Mouse (Mus musculus): Measurements from ENCODE around the gene Map4k2.

Map4k2 gene

DNA sequence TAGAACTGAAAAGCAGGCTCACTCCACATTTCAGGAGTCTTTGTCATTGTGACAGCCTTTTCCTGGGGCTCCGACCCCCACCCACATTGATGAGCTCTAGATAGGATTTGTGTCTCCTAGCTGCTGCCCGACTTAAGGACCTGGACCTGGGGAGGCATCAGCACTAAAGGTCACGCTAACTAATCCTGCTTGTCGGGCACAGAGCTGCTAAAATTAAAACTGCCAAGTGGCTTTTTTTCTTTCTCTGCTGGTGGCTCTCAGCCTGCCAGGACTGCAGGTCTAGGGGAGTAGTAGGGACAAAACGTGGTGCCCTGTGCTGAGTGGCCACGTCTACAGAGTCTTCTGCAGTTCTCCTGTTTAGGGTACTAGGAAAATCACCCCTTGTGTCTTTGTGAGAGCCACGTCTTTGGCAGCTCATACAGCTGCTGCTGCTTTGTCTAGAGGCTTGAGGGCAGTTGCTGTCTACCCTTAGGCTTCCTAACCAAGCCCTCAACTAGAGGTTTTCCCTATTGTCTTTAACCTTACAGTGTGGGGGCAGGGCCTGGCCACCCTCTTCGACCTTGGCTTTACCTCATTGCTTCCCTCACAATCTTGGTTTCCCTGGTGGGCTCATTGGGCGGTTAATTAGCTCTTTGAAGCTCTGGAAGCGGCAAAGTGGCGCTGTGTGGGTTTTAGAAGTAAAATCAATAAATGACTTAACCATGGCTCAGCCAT is 36.5 kb downstream of the Map4k2 start:
- DNase-seq (ENCODE audit: low spot score in 2 of 2): no peak

- DNase-seq (ENCODE audit: low spot score in 2 of 2): no peak
These were observed 39.7 kb downstream of the Map4k2 start for GRCm38 (mm10) chr19:6380411-6381166.

DNA sequence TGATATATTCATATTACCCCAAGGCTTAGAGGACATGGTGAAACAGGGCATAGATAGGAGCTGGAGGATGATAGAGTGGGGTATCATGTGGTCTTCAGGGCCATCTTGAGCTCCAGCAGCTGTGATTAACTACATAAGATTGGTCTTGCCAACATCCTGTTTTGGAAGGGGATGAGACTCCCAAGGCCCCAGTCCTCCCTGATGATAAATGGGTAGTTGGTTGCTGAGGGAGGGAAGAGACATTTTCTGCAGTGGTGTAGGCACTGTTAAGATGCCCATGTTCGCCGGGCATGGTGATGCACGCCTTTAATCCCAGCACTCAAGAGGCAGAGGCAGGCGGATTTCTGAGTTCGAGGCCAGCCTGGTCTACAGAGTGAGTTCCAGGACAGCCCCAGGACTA is 40.3 kb downstream of the Map4k2 start:
- no peak for DNase-seq (ENCODE audit: low spot score in 2 of 2)

- no peak for DNase-seq (ENCODE audit: low spot score in 2 of 2)
These were observed 41.5 kb downstream of the Map4k2 start for GRCm38 (mm10) chr19:6382323-6382924.

DNA sequence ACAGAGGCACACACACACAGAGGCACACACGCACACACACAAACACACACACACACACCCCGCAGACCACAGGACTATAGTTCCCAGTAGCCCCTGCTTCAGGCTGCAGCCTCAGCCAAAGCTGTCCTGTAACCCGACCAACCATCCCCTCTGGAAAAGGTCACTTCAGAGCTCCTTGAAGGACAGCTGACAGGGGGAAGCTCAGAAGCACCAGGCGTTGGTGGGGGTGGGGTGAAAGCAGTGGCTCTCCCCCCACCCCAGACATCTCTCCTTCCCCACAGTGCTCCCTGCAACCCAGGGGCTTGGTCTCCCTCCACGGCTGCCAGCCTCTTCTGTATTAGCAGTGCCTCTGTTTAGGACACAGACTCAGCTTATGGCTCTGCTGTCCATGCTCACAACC is 42.5 kb downstream of the Map4k2 start:
- DNase-seq (ENCODE audit: low spot score in 2 of 2): no peak

GRCm38 (mm10) chr19:6384128-6384527 is 43.2 kb downstream of the Map4k2 start, which contains the start of gene Pygm:
Gene Pygm (plus strand): TSS chr19:6384399.
- no peak for DNase-seq (ENCODE audit: low spot score in 2 of 2)

- no peak for DNase-seq (ENCODE audit: low spot score in 2 of 2)
These were observed 44.0 kb downstream of the Map4k2 start for GRCm38 (mm10) chr19:6384954-6385353.

- DNase-seq (ENCODE audit: low spot score in 2 of 2): no peak
These were observed 44.5 kb downstream of the Map4k2 start for GRCm38 (mm10) chr19:6385419-6385818.

DNA sequence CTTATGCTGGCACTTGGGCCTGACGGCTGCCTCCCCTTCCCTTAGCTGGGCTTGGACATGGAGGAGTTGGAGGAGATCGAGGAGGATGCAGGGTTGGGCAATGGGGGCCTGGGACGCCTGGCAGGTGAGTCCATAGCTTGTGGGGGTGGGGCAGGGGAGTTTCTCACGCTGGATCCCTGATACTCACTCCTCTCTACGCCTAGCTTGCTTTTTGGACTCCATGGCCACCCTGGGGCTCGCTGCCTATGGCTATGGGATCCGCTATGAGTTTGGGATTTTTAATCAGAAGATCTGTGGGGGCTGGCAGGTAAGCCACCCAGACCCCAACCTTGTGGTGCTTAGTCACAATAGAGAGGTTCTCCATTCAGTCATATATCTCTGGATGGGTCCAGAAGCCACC is 44.9 kb downstream of the Map4k2 start:
- DNase-seq (ENCODE audit: low spot score in 2 of 2): no peak

DNA sequence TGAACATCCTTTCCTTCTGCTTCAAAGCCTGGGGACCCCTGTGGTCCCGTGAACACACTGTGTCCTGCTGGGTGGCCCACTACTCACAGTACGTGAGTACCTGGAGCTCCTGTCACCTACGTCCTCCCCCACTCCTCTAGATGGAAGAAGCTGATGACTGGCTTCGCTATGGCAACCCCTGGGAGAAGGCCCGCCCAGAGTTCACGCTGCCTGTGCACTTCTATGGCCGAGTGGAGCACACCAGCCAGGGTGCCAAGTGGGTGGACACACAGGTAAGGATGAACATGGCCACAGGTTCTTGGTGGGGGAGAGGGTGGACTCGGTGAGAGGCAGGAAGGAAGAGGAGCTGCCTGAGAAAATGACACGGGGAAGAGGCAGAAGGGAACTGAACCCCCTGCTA is 45.3 kb downstream of the Map4k2 start:
- DNase-seq (ENCODE audit: low spot score in 2 of 2): no peak

DNA sequence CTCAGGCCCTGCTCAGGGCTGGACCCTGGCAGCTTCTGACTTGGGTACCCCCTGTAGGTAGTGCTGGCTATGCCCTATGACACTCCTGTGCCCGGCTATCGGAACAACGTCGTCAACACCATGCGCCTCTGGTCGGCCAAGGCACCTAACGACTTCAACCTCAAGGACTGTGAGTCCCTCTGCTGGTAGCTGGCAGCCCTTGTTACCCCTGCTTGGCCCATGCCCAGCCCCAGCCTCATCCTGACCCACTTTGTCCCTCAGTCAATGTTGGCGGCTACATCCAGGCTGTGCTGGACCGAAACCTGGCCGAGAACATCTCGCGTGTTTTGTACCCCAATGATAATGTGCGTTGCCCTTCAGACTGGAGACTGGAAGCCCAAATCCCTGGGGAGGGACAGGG is 47.1 kb downstream of the Map4k2 start:
- DNase-seq (ENCODE audit: low spot score in 2 of 2): no peak

DNA sequence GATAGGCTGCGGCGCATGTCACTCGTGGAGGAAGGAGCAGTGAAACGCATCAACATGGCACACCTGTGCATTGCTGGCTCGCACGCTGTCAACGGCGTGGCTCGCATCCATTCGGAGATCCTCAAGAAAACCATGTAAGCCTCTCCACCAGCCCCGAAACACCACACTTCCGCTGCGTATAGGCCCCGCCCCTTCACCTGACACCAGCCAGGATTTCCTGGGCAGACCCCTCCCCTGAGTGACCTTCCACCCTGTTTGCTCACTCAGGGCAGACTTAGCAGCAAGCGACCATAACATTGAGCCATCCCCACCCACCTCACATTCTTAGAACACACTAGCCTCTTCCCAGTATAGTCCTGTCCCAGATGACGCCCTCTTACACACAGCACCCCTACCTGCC is 48.9 kb downstream of the Map4k2 start:
- peak; percentile 60 to 67 for DNase-seq (ENCODE audit: low spot score in 2 of 2)

- DNase-seq (ENCODE audit: low spot score in 2 of 2): no peak
These were observed 49.3 kb downstream of the Map4k2 start for GRCm38 (mm10) chr19:6390251-6390650.

GRCm38 (mm10) chr19:6392743-6393393 is 51.9 kb downstream of the Map4k2 start:
- no peak for DNase-seq (ENCODE audit: low spot score in 2 of 2)

GRCm38 (mm10) chr19:6393637-6394036 is 52.7 kb downstream of the Map4k2 start:
- no peak for DNase-seq (ENCODE audit: low spot score in 2 of 2)

- DNase-seq (ENCODE audit: low spot score in 2 of 2): no peak
These were observed 55.3 kb downstream of the Map4k2 start for GRCm38 (mm10) chr19:6396237-6396636.

DNA sequence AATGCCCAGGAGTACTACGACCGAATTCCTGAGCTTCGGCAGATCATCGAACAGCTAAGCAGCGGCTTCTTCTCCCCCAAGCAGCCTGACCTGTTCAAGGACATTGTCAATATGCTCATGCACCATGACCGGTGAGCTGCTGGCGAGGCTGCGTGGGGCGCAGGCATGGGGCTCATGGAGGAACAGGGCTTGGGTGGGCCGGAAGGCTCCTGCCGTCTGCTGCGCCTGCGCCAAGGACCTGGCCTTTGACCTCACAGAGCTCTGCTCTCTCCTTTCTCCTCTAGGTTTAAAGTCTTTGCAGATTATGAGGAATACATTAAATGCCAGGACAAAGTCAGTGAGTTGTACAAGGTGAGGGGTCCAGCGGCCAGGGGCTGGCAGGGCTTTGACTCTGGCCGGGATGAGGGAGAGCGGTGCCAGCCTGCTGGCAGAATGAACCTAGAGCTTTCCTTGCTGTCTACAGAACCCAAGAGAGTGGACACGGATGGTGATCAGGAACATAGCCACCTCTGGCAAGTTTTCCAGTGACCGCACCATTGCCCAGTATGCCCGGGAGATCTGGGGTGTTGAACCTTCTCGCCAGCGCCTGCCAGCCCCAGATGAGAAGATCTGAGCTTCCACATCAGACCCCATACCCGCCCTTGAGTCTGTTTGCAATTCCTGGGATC is 56.8 kb downstream of the Map4k2 start:
- peak in 1 of 2 experiments; percentile 31 for DNase-seq (ENCODE audit: low spot score in 2 of 2)

DNA sequence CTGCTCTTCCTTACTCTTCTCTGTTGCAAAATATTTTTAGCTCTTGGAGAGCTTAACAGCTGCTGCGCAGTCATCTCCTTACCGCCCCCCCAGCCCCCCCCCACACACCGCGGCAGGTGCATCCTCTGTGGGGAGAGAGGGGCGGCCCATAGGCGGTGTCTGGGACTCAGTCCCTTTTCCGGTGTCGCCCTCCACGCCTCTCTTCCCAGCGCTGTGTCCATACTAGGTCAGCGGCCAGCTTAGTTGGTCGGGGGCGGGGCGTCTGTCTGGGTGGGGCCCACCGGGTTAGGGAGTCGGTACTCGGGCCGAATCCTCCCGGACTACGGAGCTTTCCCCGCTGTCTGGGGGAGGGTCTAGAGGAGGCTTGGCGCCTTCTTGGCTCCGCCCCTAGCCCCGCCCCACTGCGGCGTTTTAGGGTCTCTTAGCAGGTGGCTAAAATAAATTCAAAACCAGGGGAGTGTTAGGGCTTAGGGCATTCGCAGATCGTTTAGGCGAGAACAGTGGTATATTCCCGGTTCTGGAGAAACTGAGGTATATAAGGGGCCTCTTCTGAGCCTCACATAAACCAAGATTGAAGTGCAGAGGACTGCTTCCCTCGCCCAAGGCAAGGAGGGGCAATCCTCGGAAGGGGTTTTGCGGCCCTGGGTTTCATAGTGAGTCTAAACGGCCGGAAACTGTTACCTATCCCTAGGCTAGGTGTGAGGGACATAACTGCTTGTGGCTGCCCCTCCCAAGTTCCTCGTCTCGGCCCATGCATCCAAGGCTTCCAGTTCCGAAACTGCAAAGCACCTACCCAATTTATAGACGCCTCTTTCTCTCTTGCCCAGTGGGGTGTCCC is 57.7 kb downstream of the Map4k2 start:
- peak; percentile 92 to 93 for DNase-seq (ENCODE audit: low spot score in 2 of 2)

- peak; percentile 94 to 96 for DNase-seq (ENCODE audit: low spot score in 2 of 2)
These were observed 58.6 kb downstream of the Map4k2 start, which contains the start of gene Rasgrp2 for GRCm38 (mm10) chr19:6399285-6400095. Gene Rasgrp2 (plus strand): TSS chr19:6399340.
